Mouse (Mus musculus) ES-E14 (cell line): ENCODE measurements at regions not wholly inside any gene's neighbourhood (a gene's known extent, or its start where the extent isn't known, plus 50 kb on each side); places are given as distances from the start of the nearest gene placed in this dataset.

Experiments used
- DNase-seq: peaks from one replicate; pipeline ENCODE4 v3.0.0-alpha.2; 2013; ENCODE audit warnings: low read depth, low spot score
- H3K27ac ChIP-seq: 2 replicates; pipeline ENCODE4 v1.5.1; 2012; ENCODE audit warnings: low read depth, mild to moderate bottlenecking, low read length, moderate library complexity, mixed read lengths; ENCODE audit not compliant: poor library complexity, insufficient read depth, severe bottlenecking
- H3K36me3 ChIP-seq: 2 replicates; pipeline ENCODE4 v1.6.1; 2012; ENCODE audit warnings: mild to moderate bottlenecking, low read length, moderate library complexity, mixed read lengths; ENCODE audit not compliant: control insufficient read depth, poor library complexity, insufficient read depth, severe bottlenecking
- H3K4me1 ChIP-seq, 2 experiments: fragments of 150-350 bp in 1 of 2; sonication (generic) in 1 of 2; 2 replicates each; pipeline ENCODE4 v1.6.1; 2012; ENCODE audit warnings: low read length in 2 of 2, mild to moderate bottlenecking in 1 of 2, mixed read lengths in 1 of 2; ENCODE audit not compliant: control insufficient read depth in 2 of 2, insufficient read depth in 2 of 2, poor library complexity in 1 of 2
- H3K4me3 ChIP-seq, 2 experiments: fragments of 150-350 bp in 1 of 2; sonication (generic) in 1 of 2; 2 replicates each; pipeline ENCODE4 v1.5.1; 2012; ENCODE audit warnings: low read length in 2 of 2, low read depth in 1 of 2, mild to moderate bottlenecking in 1 of 2, mixed read lengths in 1 of 2; ENCODE audit not compliant: insufficient read depth in 1 of 2, poor library complexity in 1 of 2, severe bottlenecking in 1 of 2
- H3K9ac ChIP-seq: 2 replicates; pipeline ENCODE4 v1.6.1; 2012; ENCODE audit warnings: low read depth, mild to moderate bottlenecking, low read length, mixed read lengths; ENCODE audit not compliant: poor library complexity, insufficient read depth, severe bottlenecking
- H3K9me3 ChIP-seq: fragments of 150-350 bp; sonication (generic); 2 replicates; pipeline ENCODE4 v1.6.1; 2012; ENCODE audit warnings: low read depth, mild to moderate bottlenecking, low read length; ENCODE audit not compliant: control insufficient read depth, insufficient read depth
- CHD2 ChIP-seq: IDR thresholded peaks from 2 replicates; pipeline ENCODE4 v1.6.1; 2014; ENCODE audit warnings: mild to moderate bottlenecking, low read depth, low read length, inconsistent platforms
- HCFC1 ChIP-seq: IDR thresholded peaks from 2 replicates; pipeline ENCODE4 v1.6.1; 2012; ENCODE audit warnings: low read length, inconsistent platforms, borderline replicate concordance; ENCODE audit not compliant: insufficient read depth
- MAFK ChIP-seq: IDR thresholded peaks from 2 replicates; pipeline ENCODE4 v1.6.1; 2014; ENCODE audit warnings: mild to moderate bottlenecking, low read depth, low read length, inconsistent platforms; ENCODE audit not compliant: insufficient read depth
- ZC3H11A ChIP-seq: IDR thresholded peaks from 2 replicates; pipeline ENCODE4 v1.6.1; 2012; ENCODE audit warnings: low read depth, mild to moderate bottlenecking, inconsistent platforms, low read length, borderline replicate concordance
- ZNF384 ChIP-seq: IDR thresholded peaks from 2 replicates; pipeline ENCODE4 v1.6.1; 2012; ENCODE audit warnings: low read depth, low read length, inconsistent platforms
- in situ Hi-C, 2 experiments: fragments of 600-800 bp; cut with MboI; formaldehyde crosslinking; loops; one replicate each; pipeline ENCODE4 v1.15.1; 2025; ENCODE audit warnings: low sequenced_read_pairs in 2 of 2, inconsistent platforms in 1 of 2; ENCODE audit not compliant: unreplicated experiment in 2 of 2

DNA sequence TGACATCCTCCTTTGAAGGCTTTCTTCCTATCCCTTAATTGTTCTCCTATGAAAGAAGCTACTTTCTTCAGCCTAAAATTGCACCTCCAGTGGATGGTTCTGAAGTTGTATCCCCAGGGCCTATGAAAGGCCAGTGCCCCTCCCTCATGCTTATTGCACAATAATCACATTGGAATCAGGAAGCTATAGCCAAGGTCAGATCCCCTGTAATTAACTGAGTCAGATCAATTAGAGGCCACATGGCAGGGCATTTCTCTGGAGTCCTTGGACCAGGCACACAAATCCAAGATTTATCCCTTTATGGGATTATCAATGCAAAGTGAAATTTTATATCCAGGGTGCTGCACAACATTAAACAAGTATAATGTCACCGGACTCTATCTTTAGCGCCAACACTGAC is 98.8 kb upstream of the Plppr4 start:
- TF ChIP-seq MAFK: no peak
- no peak for TF ChIP-seq ZNF384
- no peak for TF ChIP-seq CHD2
- TF ChIP-seq HCFC1: no peak
- no peak for TF ChIP-seq ZC3H11A
- no peaks in the 10 kb centered on the region for H3K9me3 ChIP-seq
- no peaks in the 10 kb centered on the region for H3K36me3 ChIP-seq
- H3K27ac ChIP-seq: no peak overlapping the region
- in situ Hi-C loops: no loop called here
- no peak overlapping the region for H3K4me3 ChIP-seq
- no peak for DNase-seq
- H3K4me1 ChIP-seq: no peaks in the 10 kb centered on the region
- no peak overlapping the region for H3K9ac ChIP-seq

DNA sequence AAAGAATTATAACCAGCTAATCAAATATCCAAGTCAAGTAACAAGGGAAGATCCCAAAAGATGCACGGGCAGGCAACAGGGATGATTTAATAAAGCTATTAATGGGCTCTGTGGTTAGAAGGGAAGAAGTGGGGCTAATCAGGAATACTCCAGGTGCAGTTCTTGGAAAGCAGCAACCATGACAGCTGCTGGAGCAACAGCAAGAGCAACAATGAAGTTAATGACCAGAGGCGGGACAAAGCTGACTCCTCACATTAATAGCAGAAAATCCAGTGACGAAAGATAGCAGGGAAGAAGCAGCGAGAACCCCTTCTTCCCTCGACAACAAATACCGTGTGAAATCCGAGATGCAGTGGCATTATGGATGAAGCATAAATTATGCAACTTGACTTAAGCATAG is 89.9 kb upstream of the Plppr4 start:
- Histone ChIP-seq H3K4me3 (no peak overlapping the region), H3K9me3 (no peaks in the 10 kb centered on the region), H3K27ac (no peak overlapping the region), H3K9ac (no peak overlapping the region), H3K36me3 (no peaks in the 10 kb centered on the region), H3K4me1 (no peaks in the 10 kb centered on the region)
- in situ Hi-C loops: no loop called here
- no peak for DNase-seq
- no peak for TF ChIP-seq ZC3H11A
- TF ChIP-seq MAFK: no peak
- no peak for TF ChIP-seq HCFC1
- TF ChIP-seq ZNF384: no peak
- no peak for TF ChIP-seq CHD2

DNA sequence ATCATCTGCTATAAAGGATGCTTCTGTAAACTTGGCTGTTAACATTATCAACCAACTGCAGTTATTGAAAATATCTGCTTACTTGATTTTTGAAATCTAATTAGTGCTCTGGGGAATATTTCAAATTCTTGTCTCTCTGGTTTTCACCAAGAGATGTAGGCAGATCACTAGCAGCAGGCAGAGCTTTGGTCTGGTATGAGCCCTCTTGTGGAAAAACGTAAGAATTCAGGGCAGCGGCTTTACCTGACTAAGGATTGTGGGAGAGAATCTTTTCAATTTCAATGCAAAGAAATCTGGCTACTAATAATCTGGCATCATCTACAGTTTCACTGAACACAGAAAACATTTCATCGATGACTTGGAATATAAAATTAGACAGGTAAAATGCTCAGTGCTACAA is 81.2 kb upstream of the Plppr4 start:
- DNase-seq: no peak
- in situ Hi-C loops: loop anchor here in 1 of 2 experiments (25.0 kb wide), 1 partner anchor 530 kb away; no protein-coding TSS in a partner anchor
- TF ChIP-seq MAFK (no peak), ZC3H11A (no peak)
- no peaks in the 10 kb centered on the region for H3K9me3 ChIP-seq
- no peak overlapping the region for H3K4me3 ChIP-seq
- no peaks in the 10 kb centered on the region for H3K4me1 ChIP-seq
- H3K27ac ChIP-seq: no peak overlapping the region
- H3K9ac ChIP-seq: no peak overlapping the region
- no peaks in the 10 kb centered on the region for H3K36me3 ChIP-seq

DNA sequence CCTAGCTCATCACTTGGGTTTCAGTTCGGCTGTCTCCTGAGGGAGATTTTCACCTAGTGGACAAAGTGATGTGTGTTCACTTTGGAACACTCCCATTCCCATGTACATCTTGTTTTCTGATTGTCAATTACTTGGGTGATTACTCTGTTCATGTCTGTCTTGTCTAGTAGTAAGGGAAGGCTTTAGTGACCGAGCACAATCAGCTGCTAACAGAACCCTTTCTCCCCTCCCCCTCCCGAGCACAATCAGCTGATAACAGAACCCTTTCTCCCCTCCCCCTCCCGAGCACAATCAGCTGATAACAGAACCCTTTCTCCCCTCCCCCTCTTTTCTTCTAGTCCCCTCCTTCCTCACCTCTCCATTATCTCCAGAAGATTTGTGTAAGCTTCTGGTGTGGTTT is 79.6 kb upstream of the Plppr4 start:
- H3K27ac ChIP-seq: no peak overlapping the region

DNA sequence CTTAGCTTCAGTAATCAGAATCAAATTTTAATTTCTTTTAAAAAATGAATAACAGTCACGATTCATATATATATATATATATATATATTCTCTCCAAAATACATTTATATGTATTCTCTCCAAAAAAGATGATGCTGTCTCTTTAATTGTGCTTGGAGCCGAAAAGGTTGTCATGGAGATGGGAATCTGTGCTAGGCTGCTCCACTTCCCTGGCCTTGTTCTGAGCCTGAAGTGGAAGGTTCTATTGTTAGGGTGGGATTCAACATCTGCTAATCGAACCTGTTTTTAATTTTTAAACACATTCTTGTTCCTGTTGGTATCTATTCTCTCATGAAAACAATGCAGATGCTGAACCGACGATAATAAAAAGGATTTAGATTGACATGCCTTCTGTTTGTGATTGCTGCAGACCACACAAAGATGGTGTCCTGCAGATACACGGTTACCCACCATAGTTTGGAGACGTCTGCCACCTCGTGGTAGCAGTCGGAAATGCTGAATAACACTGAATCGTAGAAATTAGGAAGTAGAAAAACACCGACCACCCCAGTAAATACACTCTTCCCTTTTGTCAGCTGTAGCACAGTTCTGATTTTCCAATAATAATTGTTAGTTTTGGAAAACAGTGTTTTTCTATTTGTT is 77.9 kb upstream of the Plppr4 start:
- no peak overlapping the region for H3K4me3 ChIP-seq
- no peak overlapping the region for H3K27ac ChIP-seq
- no peaks in the 10 kb centered on the region for H3K9me3 ChIP-seq
- TF ChIP-seq CHD2: no peak
- TF ChIP-seq MAFK: peak; percentile 40; the same call in 1 of the 2 replicates
- TF ChIP-seq ZC3H11A: peak; percentile 98
- no peak for TF ChIP-seq HCFC1
- no peak for TF ChIP-seq ZNF384
- no peak overlapping the region for H3K9ac ChIP-seq
- in situ Hi-C loops: loop anchor here in 1 of 2 experiments (10.0 to 25.0 kb wide), 2 partner anchors 314 to 526 kb away; no protein-coding TSS in a partner anchor
- peak; percentile 70 for DNase-seq
- H3K36me3 ChIP-seq: no peaks in the 10 kb centered on the region
- no peaks in the 10 kb centered on the region for H3K4me1 ChIP-seq

More for the DNA sequence above, 79.6 kb upstream of the Plppr4 start:
- in situ Hi-C loops: loop anchor here in 1 of 2 experiments (25.0 kb wide), 1 partner anchor 528 kb away; no protein-coding TSS in a partner anchor
- Histone ChIP-seq H3K9ac (no peak overlapping the region), H3K4me1 (no peaks in the 10 kb centered on the region), H3K9me3 (no peaks in the 10 kb centered on the region), H3K4me3 (no peak overlapping the region), H3K36me3 (no peaks in the 10 kb centered on the region)
- no peak for DNase-seq
- no peak for TF ChIP-seq ZC3H11A
- no peak for TF ChIP-seq ZNF384
- no peak for TF ChIP-seq CHD2
- TF ChIP-seq HCFC1: no peak
- no peak for TF ChIP-seq MAFK
